Mouse (Mus musculus) heart, embryonic 11.5 days (tissue): ENCODE measurements at regions not wholly inside any gene's neighbourhood (a gene's known extent, or its start where the extent isn't known, plus 50 kb on each side); places are given as distances from the start of the nearest gene placed in this dataset.

Source experiments
- ATAC-seq: fragments of 200-750 bp; cut with Nextera tagmentation; replicated peaks from 2 replicates; pipeline ENCODE4 v1.8.0; 2017; ENCODE audit warnings: moderate library complexity; ENCODE audit not compliant: insufficient number of reproducible peaks, low FRiP score, low TSS enrichment
- H3K27ac ChIP-seq: fragments of 300-500 bp; sonication (generic); 2 replicates; pipeline ENCODE4 v1.5.1; 2014; ENCODE audit warnings: mild to moderate bottlenecking, low read depth, low read length
- H3K27me3 ChIP-seq: fragments of 300-500 bp; sonication (generic); 2 replicates; pipeline ENCODE4 v1.6.1; 2014; ENCODE audit warnings: mild to moderate bottlenecking, low read length, mixed read lengths; ENCODE audit not compliant: control insufficient read depth, insufficient read depth
- H3K36me3 ChIP-seq: fragments of 300-500 bp; sonication (generic); 2 replicates; pipeline ENCODE4 v1.6.1; 2014; ENCODE audit warnings: mild to moderate bottlenecking, low read length, moderate library complexity, mixed read lengths; ENCODE audit not compliant: control insufficient read depth, insufficient read depth
- H3K4me1 ChIP-seq: fragments of 300-500 bp; sonication (generic); 2 replicates; pipeline ENCODE4 v1.6.1; 2014; ENCODE audit warnings: low read length; ENCODE audit not compliant: control insufficient read depth, insufficient read depth
- H3K4me2 ChIP-seq: fragments of 300-500 bp; sonication (generic); 2 replicates; pipeline ENCODE4 v1.6.1; 2014; ENCODE audit warnings: mild to moderate bottlenecking, moderate library complexity
- H3K4me3 ChIP-seq: fragments of 300-500 bp; sonication (generic); 2 replicates; pipeline ENCODE4 v1.5.1; 2014; ENCODE audit warnings: low read depth, low read length
- H3K9ac ChIP-seq: fragments of 300-500 bp; sonication (generic); 2 replicates; pipeline ENCODE4 v1.6.1; 2014; ENCODE audit warnings: mild to moderate bottlenecking, low read depth, low read length, moderate library complexity
- H3K9me3 ChIP-seq: fragments of 300-500 bp; sonication (generic); replicated peaks from 2 replicates; pipeline ENCODE4 v1.6.1; 2016; ENCODE audit warnings: low read length; ENCODE audit not compliant: control insufficient read depth
- WGBS: fragments of 180-500 bp; shearing (Covaris S2); extraction: QIAGEN DNeasy Blood & Tissue Kit; methylation state at CpG from one replicate; pipeline ENCODE4 v1.1.7; 2014; ENCODE audit not compliant: insufficient replicate concordance; 5-methylcytosine and 5-hydroxymethylcytosine counted together

DNA sequence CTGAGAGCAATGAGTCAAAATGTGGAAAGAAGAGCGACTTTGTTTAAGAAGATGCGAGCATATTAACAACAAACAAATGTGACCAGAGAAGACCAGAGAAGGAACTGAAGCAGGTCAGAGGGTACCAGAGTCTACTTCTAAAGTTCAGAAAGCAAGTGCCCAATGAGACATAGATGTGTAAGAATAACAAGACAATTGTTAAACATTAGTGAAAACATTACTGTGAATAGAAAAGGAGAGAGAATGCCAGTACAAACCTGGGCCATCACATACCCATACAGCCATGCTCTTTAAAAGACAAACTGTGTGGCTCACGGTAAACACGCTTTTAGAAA is 214.8 kb upstream of the Tbl1xr1 start:
- Histone ChIP-seq H3K4me3 (no peak overlapping the region), H3K9ac (no peak overlapping the region), H3K27me3 (no peaks in the 10 kb centered on the region), H3K4me2 (no peak overlapping the region), H3K36me3 (no peaks in the 10 kb centered on the region), H3K9me3 (no peaks in the 10 kb centered on the region), H3K4me1 (no peaks in the 10 kb centered on the region), H3K27ac (no peak overlapping the region)
- no peak for ATAC-seq
- WGBS, result 84% methylated on average over 4 of the region's 4 CpGs

DNA sequence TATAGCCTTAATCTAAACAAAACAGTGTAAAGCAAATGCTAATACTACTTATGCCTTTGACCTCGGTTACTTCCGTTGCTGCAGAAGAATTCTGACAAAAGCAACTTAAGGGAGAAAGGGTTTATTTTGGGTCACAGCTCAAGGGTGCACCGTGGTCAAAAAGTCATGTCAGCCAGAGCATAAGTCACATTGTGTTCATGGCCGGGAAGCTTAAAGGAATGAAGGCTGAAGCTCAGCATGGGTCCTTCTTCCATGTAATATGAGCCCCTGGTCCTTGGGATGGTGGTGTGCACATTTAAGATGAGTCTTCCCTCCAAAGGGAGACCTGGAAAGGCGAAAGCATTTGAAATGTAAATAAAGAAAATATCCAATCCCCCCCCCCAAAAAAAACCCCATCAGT is 212.1 kb upstream of the Tbl1xr1 start:
- Histone ChIP-seq H3K27ac (no peak overlapping the region), H3K4me2 (no peak overlapping the region)
- 60% methylated on average over 5 of the region's 5 CpGs for WGBS

DNA sequence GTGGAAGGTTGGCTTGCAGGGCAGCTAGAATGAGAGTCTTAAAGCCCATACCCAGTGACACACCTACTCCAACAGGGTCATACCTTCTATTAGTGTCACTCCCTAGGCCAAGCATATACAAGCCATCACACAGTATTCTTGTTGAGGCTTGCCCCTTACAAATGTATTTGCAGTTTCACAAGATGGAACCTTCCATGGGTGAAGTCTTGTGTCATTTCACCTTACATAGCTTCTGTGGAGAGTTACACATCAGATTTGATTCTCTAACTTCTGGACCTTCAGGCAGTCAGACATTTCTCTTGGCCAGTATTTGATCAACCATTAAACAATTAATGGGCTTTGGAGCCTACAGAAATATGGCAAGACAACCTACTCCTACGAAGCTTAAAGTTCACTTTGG is 210.6 kb upstream of the Tbl1xr1 start:
- Histone ChIP-seq H3K27ac (no peak overlapping the region), H3K27me3 (no peaks in the 10 kb centered on the region), H3K4me3 (no peak overlapping the region), H3K9ac (no peak overlapping the region), H3K9me3 (no peaks in the 10 kb centered on the region), H3K4me1 (no peaks in the 10 kb centered on the region), H3K36me3 (no peaks in the 10 kb centered on the region), H3K4me2 (no peak overlapping the region)
- 85% methylated on average over 1 of the region's 1 CpGs for WGBS
- ATAC-seq, result no peak

More for the DNA sequence above, 212.1 kb upstream of the Tbl1xr1 start:
- no peaks in the 10 kb centered on the region for H3K9me3 ChIP-seq
- H3K4me3 ChIP-seq, result no peak overlapping the region
- H3K9ac ChIP-seq, result no peak overlapping the region
- no peaks in the 10 kb centered on the region for H3K36me3 ChIP-seq
- no peaks in the 10 kb centered on the region for H3K4me1 ChIP-seq
- no peak for ATAC-seq
- no peaks in the 10 kb centered on the region for H3K27me3 ChIP-seq

- 87% methylated on average over 2 of the region's 2 CpGs for WGBS
- Histone ChIP-seq H3K4me3 (no peak overlapping the region), H3K4me1 (no peaks in the 10 kb centered on the region), H3K9ac (no peak overlapping the region), H3K27ac (no peak overlapping the region), H3K4me2 (no peak overlapping the region), H3K36me3 (no peaks in the 10 kb centered on the region), H3K27me3 (no peaks in the 10 kb centered on the region), H3K9me3 (no peaks in the 10 kb centered on the region)
- ATAC-seq, result no peak
These were observed 198.1 kb upstream of the Tbl1xr1 start for GRCm38 (mm10) chr3:21878396-21878795.

GRCm38 (mm10) chr3:21884216-21884615 is 192.2 kb upstream of the Tbl1xr1 start:
- 55% methylated on average over 3 of the region's 3 CpGs for WGBS
- no peak overlapping the region for H3K4me2 ChIP-seq
- no peak for ATAC-seq
- no peaks in the 10 kb centered on the region for H3K27me3 ChIP-seq
- H3K4me1 ChIP-seq, result no peaks in the 10 kb centered on the region
- H3K27ac ChIP-seq, result no peak overlapping the region
- H3K36me3 ChIP-seq, result no peaks in the 10 kb centered on the region
- no peak overlapping the region for H3K4me3 ChIP-seq
- H3K9ac ChIP-seq, result no peak overlapping the region
- H3K9me3 ChIP-seq, result no peaks in the 10 kb centered on the region

DNA sequence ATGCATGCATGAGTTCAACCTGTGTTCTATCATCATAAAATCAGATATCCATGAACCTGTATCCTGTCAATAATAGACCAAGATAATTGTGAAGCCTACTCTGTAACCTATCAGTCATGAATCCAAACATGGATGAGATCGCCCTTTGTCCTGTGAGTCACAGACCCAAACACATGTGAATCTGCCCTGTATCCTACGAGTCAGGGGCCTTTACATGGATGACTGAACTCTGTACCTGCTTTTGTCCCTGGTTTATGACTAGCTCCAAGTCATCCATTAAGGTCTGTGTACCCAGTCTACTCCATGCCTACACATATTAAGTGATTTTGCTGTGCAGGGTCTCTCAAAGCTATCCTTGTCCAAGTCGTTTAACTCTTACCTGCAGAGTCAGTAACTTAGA is 187.7 kb upstream of the Tbl1xr1 start:
- Histone ChIP-seq H3K4me3 (no peak overlapping the region), H3K9me3 (no peaks in the 10 kb centered on the region), H3K9ac (no peak overlapping the region), H3K4me2 (no peak overlapping the region), H3K27ac (no peak overlapping the region), H3K27me3 (no peaks in the 10 kb centered on the region), H3K4me1 (no peaks in the 10 kb centered on the region), H3K36me3 (no peaks in the 10 kb centered on the region)
- ATAC-seq, result no peak
- WGBS, result 78% methylated on average over 3 of the region's 3 CpGs

GRCm38 (mm10) chr3:21891819-21892480 is 184.5 kb upstream of the Tbl1xr1 start:
- WGBS, result 33% methylated on average over 7 of the region's 7 CpGs
- no peaks in the 10 kb centered on the region for H3K4me1 ChIP-seq
- H3K4me3 ChIP-seq, result no peak overlapping the region
- H3K36me3 ChIP-seq, result no peaks in the 10 kb centered on the region
- no peak overlapping the region for H3K9ac ChIP-seq
- no peak overlapping the region for H3K4me2 ChIP-seq
- no peak for ATAC-seq
- H3K27ac ChIP-seq, result no peak overlapping the region
- no peaks in the 10 kb centered on the region for H3K27me3 ChIP-seq
- no peaks in the 10 kb centered on the region for H3K9me3 ChIP-seq

- H3K4me3 ChIP-seq, result no peak overlapping the region
- H3K36me3 ChIP-seq, result no peaks in the 10 kb centered on the region
- H3K4me1 ChIP-seq, result no peaks in the 10 kb centered on the region
- H3K9ac ChIP-seq, result no peak overlapping the region
- no peaks in the 10 kb centered on the region for H3K9me3 ChIP-seq
- H3K27me3 ChIP-seq, result no peaks in the 10 kb centered on the region
- no peak overlapping the region for H3K27ac ChIP-seq
- WGBS, result 59% methylated on average over 8 of the region's 8 CpGs
- no peak for ATAC-seq
- no peak overlapping the region for H3K4me2 ChIP-seq
These were observed 183.5 kb upstream of the Tbl1xr1 start for GRCm38 (mm10) chr3:21892864-21893404.

GRCm38 (mm10) chr3:21895551-21895950 is 180.9 kb upstream of the Tbl1xr1 start:
- Histone ChIP-seq H3K9ac (no peak overlapping the region), H3K4me2 (no peak overlapping the region), H3K36me3 (no peaks in the 10 kb centered on the region), H3K27me3 (no peaks in the 10 kb centered on the region), H3K4me3 (no peak overlapping the region), H3K27ac (no peak overlapping the region), H3K9me3 (no peaks in the 10 kb centered on the region), H3K4me1 (no peaks in the 10 kb centered on the region)
- WGBS, result 70% methylated on average over 2 of the region's 2 CpGs
- ATAC-seq, result no peak
